Mouse (Mus musculus) heart, adult 2 months (tissue): ENCODE results near the gene Cox20. TPM values are rescaled to one million over a fixed set of nuclear protein-coding genes. Genes with fewer than 3 reads are reported as not detected.

Experiments used
- DNase-seq, 2 experiments: peaks; one replicate each; pipeline ENCODE4 v3.0.0; 2021
- H3K27ac ChIP-seq: fragments of 200-600 bp; 2 replicates; pipeline ENCODE4 v1.8.1; 2022
- H3K27me3 ChIP-seq: fragments of 200-500 bp; 2 replicates; pipeline ENCODE4 v1.6.1; 2012; ENCODE audit warnings: mild to moderate bottlenecking, low read length, inconsistent platforms, mixed read lengths; ENCODE audit not compliant: control insufficient read depth, insufficient read depth
- H3K36me3 ChIP-seq: fragments of 200-500 bp; 2 replicates; pipeline ENCODE4 v1.6.1; 2012; ENCODE audit warnings: low read length, inconsistent platforms; ENCODE audit not compliant: control insufficient read depth, insufficient read depth
- H3K4me1 ChIP-seq: fragments of 200-500 bp; 2 replicates; pipeline ENCODE4 v1.6.1; 2011; ENCODE audit warnings: low read length; ENCODE audit not compliant: control insufficient read depth, insufficient read depth
- H3K4me3 ChIP-seq: fragments of 200-600 bp; 2 replicates; pipeline ENCODE4 v1.8.1; 2022
- H3K79me2 ChIP-seq: fragments of 200-500 bp; replicated peaks from 2 replicates; pipeline ENCODE4 v1.6.1; 2012; ENCODE audit warnings: mild to moderate bottlenecking, inconsistent platforms, low read length, moderate library complexity, mixed read lengths; ENCODE audit not compliant: control insufficient read depth, insufficient read depth
- H3K9ac ChIP-seq: fragments of 200-500 bp; 2 replicates; pipeline ENCODE4 v1.6.1; 2012; ENCODE audit warnings: low read depth, mild to moderate bottlenecking, control low read depth, inconsistent platforms, low read length, mixed read lengths
- CTCF ChIP-seq: fragments of 200-600 bp; IDR thresholded peaks from 2 replicates; pipeline ENCODE4 v1.8.1; 2022; ENCODE audit warnings: antibody characterized with exemption, mild to moderate bottlenecking, moderate library complexity
- EP300 ChIP-seq: fragments of 200-500 bp; IDR thresholded peaks from 2 replicates; pipeline ENCODE4 v1.6.1; 2011; ENCODE audit warnings: low read depth, low read length, control low read depth; ENCODE audit not compliant: insufficient read depth
- POLR2A ChIP-seq: fragments of 200-500 bp; IDR thresholded peaks from 2 replicates; pipeline ENCODE4 v1.6.1; 2011; ENCODE audit warnings: mild to moderate bottlenecking, low read depth, low read length, control low read depth; ENCODE audit not compliant: insufficient read depth
- WGBS: fragments of 180-500 bp; shearing (Covaris S2); methylation state at CpG from one replicate; pipeline ENCODE4 v1.1.7; 2018; 5-methylcytosine and 5-hydroxymethylcytosine counted together
- intact Hi-C: fragments of 180-260 bp; cut with DNase I; formaldehyde crosslinking; loops from one replicate; pipeline ENCODE4 v1.15.1; 2025
- polyA plus RNA-seq: library from polyadenylated mRNA; depleted of rRNA; stranded (reverse); fragments of >200 nt; gene quantifications from 2 replicates; pipeline ENCODE4 v1.2.3, GENCODE M21; 2012
- total RNA-seq, 2 experiments: library from RNA; stranded (reverse); gene quantifications; 2 replicates each; pipeline ENCODE4 v1.2.3; 2021

The Cox20 gene
- total and polyA plus RNA-seq, 3 experiments = 54.7 to 105 (median 102) TPM

GRCm38 (mm10) chr1:178336289-178336775, 17.4 kb downstream of the Cox20 start:
- Histone ChIP-seq H3K4me1 (peaks cover 11% of the 10 kb centered on the region), H3K36me3 (peaks cover 42% of the 10 kb centered on the region), H3K27me3 (no peaks in the 10 kb centered on the region), H3K27ac (peak overlapping the region; percentile 99), H3K9ac (peak overlapping the region; percentile 100), H3K79me2 (peaks cover 8% of the 10 kb centered on the region), H3K4me3 (peak overlapping the region; percentile 99)
- intact Hi-C loops = loop anchor here (1.0 to 2.0 kb wide), 2 partner anchors 17 to 32 kb away; partner anchors contain the start of gene Cox20
- WGBS = 2% methylated on average over 51 of the region's 53 CpGs
- peak; percentile 96 to 97 for DNase-seq
- TF ChIP-seq POLR2A (peak; percentile 26; the same call in 1 of the 2 replicates), CTCF (no peak), EP300 (peak; percentile 46; the same call in 1 of the 2 replicates)

GRCm38 (mm10) chr1:178336777-178337481, 18.0 kb downstream of the Cox20 start:
- DNase-seq = peak; percentile 66 to 68
- intact Hi-C loops = loop anchor here (1.0 to 2.0 kb wide), 3 partner anchors 18 to 69 kb away; partner anchors contain the start of genes Cox20 and Efcab2
- peaks cover 11% of the 10 kb centered on the region for H3K4me1 ChIP-seq
- H3K27me3 ChIP-seq = no peaks in the 10 kb centered on the region
- H3K79me2 ChIP-seq = peaks cover 8% of the 10 kb centered on the region
- H3K36me3 ChIP-seq = peaks cover 38% of the 10 kb centered on the region
- WGBS = under 1% methylated on average over 85 of the region's 89 CpGs
- peak overlapping the region; percentile 99 for H3K4me3 ChIP-seq
- no peak for TF ChIP-seq POLR2A
- peak overlapping the region; percentile 99 for H3K27ac ChIP-seq
- peak overlapping the region; percentile 100 for H3K9ac ChIP-seq

GRCm38 (mm10) chr1:178337551-178338317, 18.8 kb downstream of the Cox20 start, which contains the start of gene Hnrnpu:
Hnrnpu (minus strand) TSS chr1:178337797.
- H3K36me3 ChIP-seq = peaks cover 30% of the 10 kb centered on the region
- peaks cover 9% of the 10 kb centered on the region for H3K4me1 ChIP-seq
- intact Hi-C loops = loop anchor here (1.0 to 2.0 kb wide), 3 partner anchors 31 to 112 kb away; partner anchors contain the start of gene Efcab2
- peak; percentile 98 to 99 for DNase-seq
- H3K27me3 ChIP-seq = no peaks in the 10 kb centered on the region
- TF ChIP-seq EP300 = peak; percentile 21; the same call in 1 of the 2 replicates
- TF ChIP-seq POLR2A = peak; percentile 96
- TF ChIP-seq CTCF = peak; percentile 35
- under 1% methylated on average over 71 of the region's 73 CpGs for WGBS
- H3K27ac ChIP-seq = peak within 1 kb of the TSS; percentile 99
- peak within 1 kb of the TSS; percentile 100 for H3K9ac ChIP-seq
- H3K79me2 ChIP-seq = peaks cover 8% of the 10 kb centered on the region
- H3K4me3 ChIP-seq = peak within 1 kb of the TSS; percentile 99

GRCm38 (mm10) chr1:178338318-178338641, 19.4 kb downstream of the Cox20 start:
- H3K27ac ChIP-seq = peak overlapping the region; percentile 99
- DNase-seq = peak; percentile 38 to 54
- WGBS = 11% methylated on average over 6 of the region's 6 CpGs
- H3K4me3 ChIP-seq = peak overlapping the region; percentile 99
- H3K9ac ChIP-seq = peak overlapping the region; percentile 68
- peaks cover 8% of the 10 kb centered on the region for H3K79me2 ChIP-seq
- no peaks in the 10 kb centered on the region for H3K27me3 ChIP-seq
- peaks cover 24% of the 10 kb centered on the region for H3K36me3 ChIP-seq
- intact Hi-C loops = loop anchor here (1.0 kb wide), 1 partner anchor 111 kb away; no protein-coding TSS in a partner anchor
- peaks cover 8% of the 10 kb centered on the region for H3K4me1 ChIP-seq
- TF ChIP-seq EP300 = no peak
- no peak for TF ChIP-seq CTCF
- TF ChIP-seq POLR2A = no peak

- Histone ChIP-seq H3K36me3 (peaks cover 7% of the 10 kb centered on the region), H3K4me1 (peaks cover 2% of the 10 kb centered on the region), H3K27ac (peak overlapping the region; percentile 64), H3K79me2 (peaks cover 8% of the 10 kb centered on the region), H3K27me3 (no peaks in the 10 kb centered on the region), H3K9ac (no peak overlapping the region), H3K4me3 (no peak overlapping the region)
- WGBS = 52% methylated on average over 2 of the region's 2 CpGs
- intact Hi-C loops = no loop called here
- DNase-seq = no peak
- TF ChIP-seq CTCF (no peak), POLR2A (no peak), EP300 (no peak)
Observed at GRCm38 (mm10) chr1:178340213-178340612, 21.3 kb downstream of the Cox20 start.
